Mouse (Mus musculus) cerebellum, postnatal 14 days (tissue): Measurements from ENCODE around the gene Klk10.

Source experiments
- DNase-seq, 2 experiments: peaks; one replicate each; pipeline ENCODE4 v3.0.0; 2021; ENCODE audit warnings: mixed read lengths in 2 of 2

The Klk10 gene

DNA sequence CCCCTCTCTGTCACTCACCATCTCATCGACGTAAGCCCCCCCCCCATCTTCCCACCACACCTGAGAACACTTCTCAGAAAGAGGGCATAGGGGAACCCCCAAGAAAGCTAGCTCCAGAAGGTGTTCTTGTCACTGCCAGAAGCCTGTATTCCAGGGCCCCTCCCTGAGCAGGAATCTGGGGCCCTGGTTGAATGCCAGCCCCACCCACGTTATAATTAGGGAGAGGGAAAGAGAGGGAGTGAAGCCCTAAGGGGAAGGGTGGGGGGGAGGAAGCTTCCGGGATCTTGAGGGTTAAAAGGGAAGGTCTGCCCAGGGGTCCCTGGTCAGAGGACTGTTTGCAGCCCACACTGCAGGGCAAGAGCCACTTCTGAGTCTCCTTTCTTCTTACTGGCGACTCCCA is at the start of gene Klk10:
TSS of gene Klk10 (plus strand) at position 290 of the 400 bp plus-strand sequence.
- DNase-seq, result no peak

DNA sequence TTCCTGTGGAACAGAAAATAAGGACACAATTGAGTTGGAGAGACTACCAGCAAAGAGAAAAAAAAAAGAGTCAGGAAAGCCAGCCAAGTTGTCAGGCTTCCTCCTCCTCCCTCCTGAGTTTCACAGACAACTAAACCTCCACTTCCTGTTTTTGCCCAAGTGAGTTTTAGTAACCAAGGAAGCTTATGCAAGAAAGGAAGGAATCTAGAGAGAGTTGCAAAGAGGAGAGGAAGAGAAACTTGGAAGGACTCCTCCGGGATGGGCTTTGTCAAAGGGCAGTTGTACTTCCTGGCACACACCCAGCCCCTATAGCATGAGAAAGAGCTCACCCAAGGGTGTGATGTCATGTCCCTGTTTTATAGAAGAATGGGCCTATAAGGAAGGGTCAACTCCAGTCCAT is 33.0 kb upstream of the Klk10 start:
- no peak for DNase-seq

- no peak for DNase-seq
These were observed 28.0 kb upstream of the Klk10 start for GRCm38 (mm10) chr7:43752806-43753205.

DNA sequence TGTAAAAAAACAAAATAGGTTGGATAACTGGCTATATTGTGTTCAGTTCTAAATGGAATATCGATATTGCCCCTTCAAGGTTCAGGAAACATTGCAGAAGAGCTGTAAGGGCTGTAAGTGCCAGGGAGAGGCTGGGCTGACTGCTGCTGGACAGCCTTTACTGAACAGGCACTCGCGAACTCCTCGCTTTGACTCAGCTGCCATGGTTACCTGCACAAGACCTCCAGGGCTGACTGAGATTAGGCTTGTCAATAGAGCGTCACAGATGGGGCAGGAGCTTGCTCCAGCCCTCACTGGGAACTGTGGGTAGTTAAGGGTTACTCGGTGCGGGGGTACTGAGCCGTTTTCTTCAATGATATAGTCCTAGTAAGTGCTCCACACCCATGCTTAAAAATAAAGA is 14.4 kb upstream of the Klk10 start:
- DNase-seq, result no peak

GRCm38 (mm10) chr7:43768597-43768996 is 12.2 kb upstream of the Klk10 start, which contains the start of gene Klk12:
Gene Klk12, plus strand, starts transcription at chr7:43768897.
- no peak for DNase-seq

DNA sequence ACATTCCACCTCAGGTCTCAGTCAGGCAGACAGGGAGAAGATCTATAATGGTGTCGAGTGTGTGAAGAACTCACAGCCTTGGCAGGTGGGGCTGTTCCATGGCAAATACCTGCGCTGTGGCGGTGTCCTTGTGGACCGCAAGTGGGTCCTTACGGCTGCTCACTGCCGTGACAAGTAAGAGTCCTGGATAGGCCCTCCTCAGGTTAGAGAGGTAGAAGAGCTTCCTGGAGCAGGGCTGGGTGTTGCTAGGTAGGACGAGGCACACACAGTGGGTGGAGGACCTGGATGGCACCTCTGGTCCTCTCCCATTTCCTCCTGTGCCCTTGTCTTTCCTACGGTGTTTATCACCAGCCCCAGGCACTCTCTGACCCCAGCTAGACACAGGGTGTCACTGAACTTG is 11.2 kb upstream of the Klk10 start:
- no peak for DNase-seq

- no peak for DNase-seq
These were observed 10.1 kb upstream of the Klk10 start for GRCm38 (mm10) chr7:43770701-43771100.

DNA sequence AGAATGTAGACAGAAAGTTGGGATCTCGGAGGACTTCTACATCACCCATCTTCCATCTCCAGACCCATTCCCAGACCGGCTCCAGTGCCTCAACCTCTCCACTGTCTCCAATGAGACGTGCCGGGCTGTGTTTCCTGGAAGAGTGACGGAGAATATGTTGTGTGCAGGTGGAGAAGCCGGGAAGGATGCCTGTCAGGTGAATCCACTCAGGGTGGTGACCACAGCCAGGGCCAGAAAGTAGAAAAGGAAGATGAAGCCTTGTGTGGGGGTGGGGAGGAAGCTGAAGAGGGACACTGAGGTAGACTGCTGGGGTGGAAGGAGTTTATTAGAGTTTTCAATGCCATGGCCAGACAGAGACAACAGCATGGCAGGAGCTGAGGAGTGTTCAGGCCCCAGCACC is 8.9 kb upstream of the Klk10 start:
- DNase-seq, result no peak

- DNase-seq, result no peak
These were observed 7.9 kb upstream of the Klk10 start for GRCm38 (mm10) chr7:43772901-43773300.

- DNase-seq, result no peak
These were observed 6.5 kb upstream of the Klk10 start, which contains the start of gene Klk11 for GRCm38 (mm10) chr7:43774364-43774763. Gene Klk11, plus strand, starts transcription at chr7:43774604.

DNA sequence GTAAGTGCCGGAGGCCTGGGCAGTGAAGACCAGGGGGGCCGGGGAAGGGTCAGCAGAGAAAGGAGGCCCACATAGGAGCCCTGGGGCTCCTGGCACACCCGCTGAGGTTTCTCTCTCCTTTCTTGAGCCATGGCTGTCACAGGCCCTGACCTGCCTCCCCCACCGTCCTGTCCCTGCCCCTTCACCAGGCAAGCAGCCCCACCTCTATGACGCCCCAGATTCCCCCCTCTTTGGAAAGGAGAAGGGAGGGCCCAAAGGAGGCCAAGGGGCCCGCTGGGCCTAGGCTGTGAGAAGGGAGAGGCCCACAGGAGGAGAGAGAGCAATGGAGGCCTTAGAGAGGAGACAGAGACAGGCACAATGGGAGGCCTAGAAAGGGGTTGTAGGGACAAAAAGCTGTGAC is 6.0 kb upstream of the Klk10 start:
- no peak for DNase-seq

DNA sequence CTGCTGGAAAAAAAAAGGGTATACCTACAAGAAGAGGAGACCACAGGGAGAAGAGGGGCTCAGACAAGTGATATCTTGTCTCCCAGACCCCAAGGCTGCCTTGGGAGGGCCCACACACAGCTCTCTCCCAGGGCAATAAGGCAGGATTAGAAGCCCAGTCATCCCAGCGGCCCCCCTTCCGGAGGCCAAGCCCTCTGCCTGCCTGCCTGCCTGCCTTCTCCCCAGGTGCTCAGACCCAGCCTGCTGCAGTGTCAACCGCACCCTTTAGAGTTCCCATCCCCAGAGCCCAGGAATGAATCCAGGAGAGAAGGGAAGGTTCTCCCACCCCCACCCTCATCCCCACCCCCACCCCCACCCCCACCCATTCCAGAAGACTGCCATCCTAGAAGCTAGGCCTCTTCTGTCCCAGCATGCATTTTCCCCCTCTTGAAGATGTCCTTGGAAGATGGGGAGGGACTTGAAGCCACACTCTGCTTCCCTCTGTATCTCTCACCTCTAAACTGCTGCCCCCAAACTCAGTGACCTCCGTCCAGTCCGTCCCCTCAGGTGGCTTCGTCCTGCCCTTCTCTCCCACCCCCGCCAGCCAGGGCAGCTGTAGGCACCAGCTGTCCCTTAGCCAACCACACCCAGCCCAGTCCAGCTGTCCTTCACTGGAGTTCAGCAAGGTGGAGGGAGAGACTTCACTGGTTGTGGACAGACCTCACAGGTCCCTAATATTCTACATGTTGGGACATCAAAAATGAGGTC is 5.4 kb upstream of the Klk10 start:
- DNase-seq, result no peak

- no peak for DNase-seq
These were observed 4.3 kb upstream of the Klk10 start for GRCm38 (mm10) chr7:43776506-43776905.

DNA sequence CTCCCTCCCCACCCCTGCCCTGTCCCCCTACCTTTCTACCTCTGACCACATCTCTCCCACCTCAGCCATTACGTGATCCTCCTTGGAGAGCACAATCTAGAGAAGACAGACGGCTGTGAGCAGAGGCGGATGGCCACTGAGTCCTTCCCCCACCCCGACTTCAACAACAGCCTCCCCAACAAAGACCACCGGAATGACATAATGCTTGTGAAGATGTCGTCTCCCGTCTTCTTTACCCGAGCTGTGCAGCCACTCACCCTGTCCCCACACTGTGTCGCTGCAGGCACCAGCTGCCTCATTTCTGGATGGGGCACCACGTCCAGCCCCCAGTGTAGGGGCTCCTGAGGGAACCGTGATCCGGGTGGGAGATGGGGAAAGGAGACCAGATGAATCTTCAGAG is 3.4 kb upstream of the Klk10 start:
- no peak for DNase-seq

DNA sequence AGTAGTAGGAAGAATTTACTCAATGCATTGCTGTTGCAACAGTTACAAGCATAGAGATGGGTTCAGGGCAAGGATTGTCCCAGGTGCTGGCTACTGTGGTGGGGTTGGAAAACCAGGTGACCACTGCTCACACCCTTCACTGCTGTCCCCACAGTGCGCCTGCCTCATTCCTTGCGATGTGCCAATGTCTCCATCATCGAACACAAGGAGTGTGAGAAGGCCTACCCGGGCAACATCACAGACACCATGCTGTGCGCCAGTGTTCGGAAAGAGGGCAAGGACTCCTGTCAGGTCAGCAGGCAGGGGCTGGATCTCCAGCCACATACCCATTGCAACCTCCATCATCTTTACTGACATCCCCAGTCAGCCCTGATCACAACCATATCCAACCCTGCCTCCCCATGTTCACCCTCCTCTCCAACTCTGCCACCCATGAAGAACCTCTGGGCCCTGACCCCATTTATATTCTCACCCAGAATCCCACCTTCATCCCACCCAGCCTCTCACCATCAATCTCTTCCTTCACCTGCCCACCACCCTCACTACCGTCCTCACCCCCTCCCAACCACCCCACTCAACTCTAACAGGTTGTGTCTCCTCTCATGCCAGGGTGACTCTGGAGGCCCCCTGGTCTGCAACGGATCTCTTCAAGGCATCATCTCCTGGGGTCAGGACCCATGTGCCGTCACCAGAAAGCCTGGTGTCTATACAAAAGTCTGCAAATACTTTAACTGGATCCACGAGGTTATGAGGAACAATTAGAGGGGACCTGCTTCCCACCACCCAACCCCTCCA is 2.5 kb upstream of the Klk10 start:
- no peak for DNase-seq

GRCm38 (mm10) chr7:43780241-43780640 is 594 bp upstream of the Klk10 start:
- no peak for DNase-seq

DNA sequence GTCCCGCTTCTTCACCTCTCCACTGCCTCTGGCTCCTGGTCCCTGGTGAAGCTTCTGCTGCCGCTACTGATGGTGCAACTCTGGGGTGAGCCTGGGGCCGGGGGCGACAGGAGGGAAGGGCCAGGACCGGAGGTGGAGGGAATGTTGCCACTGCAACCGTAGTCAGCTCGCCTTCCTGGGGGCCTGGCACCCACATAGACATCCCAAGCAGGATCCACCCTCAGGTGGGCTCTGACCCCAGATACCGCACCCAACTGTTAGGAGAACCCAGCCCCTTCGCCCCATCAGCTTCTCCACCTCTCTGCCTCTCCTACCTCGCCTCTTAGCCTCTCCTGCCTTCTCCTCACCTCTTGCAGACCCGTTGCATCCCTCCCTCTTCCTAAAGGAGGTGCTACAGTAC is 706 bp downstream of the Klk10 start:
- no peak for DNase-seq

DNA sequence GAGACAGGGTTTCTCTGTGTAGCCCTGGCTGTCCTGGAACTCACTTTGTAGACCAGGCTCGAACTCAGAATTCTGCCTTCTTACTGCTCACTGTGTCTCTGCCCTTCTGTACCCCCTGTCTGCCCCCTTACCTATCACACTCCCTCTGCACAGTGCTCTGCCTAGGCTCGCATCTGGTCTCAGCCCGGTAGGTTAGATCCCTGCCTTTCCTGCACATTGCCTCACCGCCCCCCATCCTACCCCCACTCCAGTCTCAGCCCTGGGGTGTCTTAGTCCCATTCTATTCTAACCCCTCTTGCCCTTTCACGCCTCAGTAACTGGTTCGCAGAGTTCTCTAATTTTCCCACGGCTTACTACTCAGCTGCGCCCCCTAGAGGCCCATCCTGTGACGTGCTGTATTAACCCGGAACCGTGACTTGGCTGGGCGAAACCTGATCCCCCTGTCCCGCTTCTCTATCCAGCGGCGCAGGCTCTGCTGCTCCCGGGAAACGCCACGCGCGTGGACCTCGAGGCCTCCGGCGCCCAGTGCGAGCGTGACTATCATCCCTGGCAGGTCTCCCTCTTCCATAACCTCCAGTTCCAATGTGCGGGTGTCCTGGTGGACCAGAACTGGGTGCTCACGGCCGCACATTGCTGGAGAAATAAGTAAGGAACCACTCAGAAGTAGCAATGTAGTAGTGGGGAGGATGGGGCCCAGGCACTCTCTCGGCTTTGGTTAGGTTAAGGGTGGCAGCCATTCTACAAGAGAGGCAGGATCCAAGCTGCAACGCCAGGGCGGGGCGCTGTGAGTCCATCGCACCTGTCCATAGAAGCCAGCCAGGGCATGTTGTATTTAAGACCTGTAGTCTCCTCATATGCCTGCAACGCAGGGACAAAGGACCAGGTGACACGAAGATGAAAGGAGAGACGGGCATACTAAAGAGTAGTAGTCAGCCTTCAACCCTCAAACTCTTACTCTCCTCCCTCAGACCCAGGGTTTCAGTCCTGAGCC is 1.7 kb downstream of the Klk10 start:
- DNase-seq, result peak; percentile 66 to 81

- no peak for DNase-seq
These were observed 4.5 kb downstream of the Klk10 start for GRCm38 (mm10) chr7:43785286-43785685.

GRCm38 (mm10) chr7:43788096-43788495 is 7.3 kb downstream of the Klk10 start:
- DNase-seq, result no peak

GRCm38 (mm10) chr7:43789295-43789694 is 8.5 kb downstream of the Klk10 start:
- no peak for DNase-seq

GRCm38 (mm10) chr7:43791591-43791990 is 10.8 kb downstream of the Klk10 start, which contains the start of gene Klk9:
Gene Klk9, plus strand, starts transcription at chr7:43791891.
- DNase-seq, result no peak

DNA sequence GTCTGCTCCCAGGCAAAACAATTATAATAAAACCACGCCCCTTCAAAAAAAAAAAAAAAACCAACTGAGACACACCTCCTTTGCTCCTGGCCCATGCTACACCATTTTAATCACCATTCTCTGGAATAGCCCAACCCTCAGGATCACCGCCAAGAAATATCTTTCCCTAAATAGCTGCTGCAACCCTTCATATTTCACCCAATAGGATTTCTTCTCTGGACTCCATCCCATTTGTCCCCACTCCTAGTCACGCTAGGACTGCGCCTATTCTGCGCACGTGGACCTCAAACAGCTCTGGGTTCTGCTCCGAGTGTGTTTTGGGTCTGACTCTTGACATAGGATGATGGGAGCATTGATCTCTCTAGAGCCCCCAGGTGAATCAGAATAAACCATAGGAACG is 15.5 kb downstream of the Klk10 start:
- no peak for DNase-seq
